Mouse (Mus musculus): Measurements from ENCODE around the gene Arhgef25.

DNA sequence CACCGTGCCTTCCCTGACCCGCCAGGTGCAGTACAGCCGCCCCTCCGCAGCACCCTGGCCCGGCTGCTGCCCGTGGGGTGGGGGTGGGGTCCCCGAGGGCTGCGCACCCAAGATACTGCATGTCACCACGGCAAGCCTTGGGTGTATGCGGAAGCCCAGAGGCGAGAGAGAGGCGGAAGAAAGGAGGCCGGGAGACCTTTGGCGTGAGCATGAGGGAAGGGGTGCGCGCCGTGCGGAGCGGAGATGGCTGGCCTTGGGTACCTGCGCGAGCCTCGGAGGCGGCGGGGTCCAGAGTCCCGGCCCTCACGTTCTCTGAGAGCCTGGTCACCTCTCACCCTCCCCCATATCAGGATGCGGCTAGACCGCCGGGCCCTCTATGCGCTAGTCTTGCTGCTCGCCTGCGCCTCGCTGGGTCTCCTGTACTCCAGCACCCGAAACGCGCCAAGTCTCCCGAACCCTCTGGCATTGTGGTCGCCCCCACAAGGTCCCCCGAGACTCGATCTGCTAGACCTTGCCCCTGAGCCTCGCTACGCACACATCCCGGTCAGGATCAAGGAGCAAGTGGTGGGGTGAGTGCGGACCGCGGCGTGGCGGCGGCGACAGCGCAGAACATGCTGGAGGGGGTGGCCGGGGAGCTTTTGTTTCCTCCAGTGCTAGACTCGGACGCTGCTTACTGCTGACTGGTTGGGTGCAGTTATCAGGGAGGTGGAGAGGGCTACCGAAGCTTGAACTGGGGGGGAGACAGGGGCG lies 24.1 kb downstream of the Arhgef25 start:
- TF ChIP-seq CTCF (IDR thresholded peaks at IDR 0.05; ENCODE audit: low read depth, low read length) (no peak), POLR2A (IDR thresholded peaks at IDR 0.05; ENCODE audit: borderline replicate concordance, low read depth, low read length) (no peak)

Data from bone marrow macrophage, adult 2 months (primary cell).